In genomic region chr19:37237712-37238437, GRCm38 (mm10) we compare ENCODE assay signal across 9 mouse cellular contexts. TPM values are rescaled to one million over a fixed set of nuclear protein-coding genes. Genes with fewer than 3 reads are reported as not detected.
DNase-seq lines count a peak whose midpoint lies in the region; ATAC-seq and TF ChIP-seq lines count a peak whose summit lies in the region.
"Had no signal": no experiment of that assay in that cellular context is flagged by ENCODE, and none has a peak within 500 bp of the region (broad histone marks: within the 10 kb centered on the region; RNA-seq: fewer than 3 reads in every experiment).

No protein-coding gene starts in this region.

- 6% methylated on average over 15 of the region's 15 CpGs for WGBS in lung, postnatal 0 days
- 10% methylated on average over 15 of the region's 15 CpGs for WGBS in forebrain, embryonic 10.5 days
- 8% methylated on average over 15 of the region's 15 CpGs for WGBS in liver, postnatal 0 days (ENCODE audit: insufficient replicate concordance)

- no peak for TF ChIP-seq EP300 in lung, postnatal 0 days (IDR thresholded peaks at IDR 0.05)
- TF ChIP-seq EP300 in liver, postnatal 0 days (IDR thresholded peaks at IDR 0.05; ENCODE audit: low read depth), result peak; percentile 99

- H3K27ac ChIP-seq in lung, postnatal 0 days (ENCODE audit: low read length), result no peak overlapping the region
- H3K27ac ChIP-seq in forebrain, embryonic 10.5 days, result peak overlapping the region; percentile 48
- H3K27ac ChIP-seq in liver, postnatal 0 days (ENCODE audit: low read depth), result peak overlapping the region; percentile 93

- no peaks in the 10 kb centered on the region for H3K9me3 ChIP-seq in lung, postnatal 0 days (ENCODE audit: low read length)
- H3K9me3 ChIP-seq in forebrain, embryonic 10.5 days, result no peaks in the 10 kb centered on the region
- H3K9me3 ChIP-seq in liver, postnatal 0 days (ENCODE audit: low read length), result no peaks in the 10 kb centered on the region

- H3K36me3 ChIP-seq in lung, postnatal 0 days (ENCODE audit: insufficient read depth, low read length), result no peaks in the 10 kb centered on the region
- H3K36me3 ChIP-seq in forebrain, embryonic 10.5 days (replicated peaks), result no peaks in the 10 kb centered on the region
- H3K36me3 ChIP-seq in liver, postnatal 0 days (replicated peaks; ENCODE audit: insufficient read depth, low read length), result no peaks in the 10 kb centered on the region

- H3K4me2 ChIP-seq in lung, postnatal 0 days (replicated peaks; ENCODE audit: low read depth, low read length), result no peak overlapping the region
- H3K4me2 ChIP-seq in liver, postnatal 0 days (ENCODE audit: low read depth, low read length), result peak overlapping the region; percentile 60

- 0 out of 2 replicates have a peak, but pooled peaks cover 4% of the 10 kb centered on the region for H3K27me3 ChIP-seq in lung, postnatal 0 days (replicated peaks; ENCODE audit: insufficient read depth, low read length)
- peaks cover 56% of the 10 kb centered on the region for H3K27me3 ChIP-seq in forebrain, embryonic 10.5 days (ENCODE audit: poor library complexity, severe bottlenecking)
- H3K27me3 ChIP-seq in liver, postnatal 0 days (ENCODE audit: insufficient read depth, low read length), result peaks cover 6% of the 10 kb centered on the region

- no peak overlapping the region for H3K9ac ChIP-seq in lung, postnatal 0 days (replicated peaks; ENCODE audit: low read depth)
- H3K9ac ChIP-seq in liver, postnatal 0 days (replicated peaks), result peak overlapping the region; percentile 59; the same call in 1 of the 2 replicates

- no peaks in the 10 kb centered on the region for H3K4me1 ChIP-seq in lung, postnatal 0 days (ENCODE audit: insufficient read depth, low read depth, low read length)
- H3K4me1 ChIP-seq in forebrain, embryonic 10.5 days, result peaks cover 29% of the 10 kb centered on the region
- H3K4me1 ChIP-seq in liver, postnatal 0 days (ENCODE audit: insufficient read depth), result peaks cover 33% of the 10 kb centered on the region

- no peak overlapping the region for H3K4me3 ChIP-seq in lung, postnatal 0 days (ENCODE audit: low read depth, low read length)
- peak overlapping the region; percentile 25; the same call in 1 of the 2 replicates for H3K4me3 ChIP-seq in forebrain, embryonic 10.5 days
- H3K4me3 ChIP-seq in liver, postnatal 0 days (ENCODE audit: low read depth, low read length), result peak overlapping the region; percentile 19; the same call in 1 of the 2 replicates

- no peak for TF ChIP-seq CTCF in lung, postnatal 0 days (IDR thresholded peaks at IDR 0.05)
- peak; percentile 45 for TF ChIP-seq CTCF in liver, postnatal 0 days (IDR thresholded peaks at IDR 0.05; ENCODE audit: low read depth)

- no peak for DNase-seq in lung, postnatal 0 days (ENCODE audit: low spot score)
- no peak for DNase-seq in lung, postnatal 14 days
- no peak for DNase-seq in forebrain, embryonic 10.5 days (ENCODE audit: extremely low spot score, low spot score)
- peak; percentile 89 for DNase-seq in liver, postnatal 0 days
- no peak for DNase-seq in adipocyte (ENCODE audit: low spot score)
- no peak for DNase-seq in adrenal gland, postnatal 14 days
- no peak for DNase-seq in layer of hippocampus, adult 18-20 months (ENCODE audit: low spot score in 2 of 2)
- no peak for DNase-seq in thymus, postnatal 25 days

- peak; percentile 45 for ATAC-seq in lung, postnatal 0 days
- ATAC-seq in liver, postnatal 0 days, result peak; percentile 87
- ATAC-seq: activated CD4-positive, CD25-positive, alpha-beta regulatory T cell, adult 4 months had no signal

RNA-seq across cellular contexts. Expression of gene Cpeb3, which starts 29.5 kb away (rescaled TPM):
- polyA plus RNA-seq in lung, postnatal 0 days (2015; fragmentation: Nextera tagmentation; extraction: Ambion mirVana), result 1.3 and 2.3 TPM in 2 replicates
- 0.69 and 0.95 TPM in 2 replicates for polyA plus RNA-seq in forebrain, embryonic 10.5 days (2016; fragmentation: Nextera tagmentation; extraction: Ambion mirVana)
- 2.1 and 2.8 TPM in 2 replicates for polyA plus RNA-seq in liver, postnatal 0 days (2015; fragmentation: Nextera tagmentation; extraction: Ambion mirVana)
- 15.4 and 19.3 TPM in 2 replicates for total RNA-seq in adrenal gland, postnatal 14 days (2021)
- total RNA-seq in layer of hippocampus, adult 18-20 months (2021), result 10 to 100 TPM; 76.6 to 76.9 TPM

RNA-seq across cellular contexts. Expression of gene March5, which starts 30.5 kb away (rescaled TPM):
- 83.1 and 97.6 TPM in 2 replicates for polyA plus RNA-seq in lung, postnatal 0 days (2015; fragmentation: Nextera tagmentation; extraction: Ambion mirVana)
- polyA plus RNA-seq in forebrain, embryonic 10.5 days (2016; fragmentation: Nextera tagmentation; extraction: Ambion mirVana), result 109 and 112 TPM in 2 replicates
- 119 and 126 TPM in 2 replicates for polyA plus RNA-seq in liver, postnatal 0 days (2015; fragmentation: Nextera tagmentation; extraction: Ambion mirVana)
- 143 TPM in 2 replicates for total RNA-seq in adrenal gland, postnatal 14 days (2021)
- 10 to 100 TPM; 89.4 to 90.6 TPM for total RNA-seq in layer of hippocampus, adult 18-20 months (2021)
